Mouse (Mus musculus) urinary bladder, adult 18-20 months (tissue): ENCODE data around the gene C2cd5.
"Not testable (repeated sequence)": the region's sequence is repeated elsewhere in the genome, so short reads cannot be mapped to it uniquely, and the experiment has no call there.

Experiments
- DNase-seq, 2 experiments: peaks; one replicate each; pipeline ENCODE4 v3.0.0; 2022; ENCODE audit warnings: low spot score in 2 of 2, mixed read lengths in 2 of 2

C2cd5 gene

DNA sequence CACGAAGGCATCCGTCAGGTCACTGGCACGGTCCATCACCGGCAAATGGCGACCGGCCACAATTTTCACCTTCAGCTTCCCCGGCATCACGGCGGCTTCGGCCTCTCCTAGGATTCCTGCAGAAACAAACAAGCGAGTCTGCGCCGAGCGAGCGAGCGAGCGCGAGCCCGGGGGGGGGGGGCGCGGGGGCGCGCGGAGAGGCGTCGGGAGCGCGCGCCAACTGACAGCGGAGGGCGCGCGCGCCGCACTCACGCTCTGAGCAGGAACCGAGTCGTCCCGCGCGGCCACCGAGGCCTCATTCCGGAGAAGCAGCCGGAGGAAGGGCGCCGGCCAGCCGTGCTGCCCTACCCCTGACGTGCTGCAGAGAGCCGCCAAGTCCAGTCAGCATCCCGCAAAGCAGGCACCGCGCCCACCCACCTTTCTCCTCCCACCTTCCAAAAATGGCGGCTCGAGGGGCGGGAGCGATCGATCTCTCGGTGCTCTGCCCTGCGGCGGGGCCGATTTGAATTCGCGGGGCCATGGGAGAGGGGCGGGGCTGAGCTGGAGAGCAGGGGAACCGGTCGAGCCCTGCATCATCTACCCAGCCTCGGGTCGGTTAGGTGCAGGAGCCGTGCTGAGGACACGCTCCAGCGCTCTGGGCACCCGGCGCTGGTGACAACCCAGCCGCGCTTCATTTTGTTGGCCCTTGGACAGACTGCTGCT is at the start of gene C2cd5:
C2cd5 (minus strand) TSS at position 461 of the 702 bp plus-strand sequence.
- DNase-seq, result peak; percentile 95 to 97

- no peak for DNase-seq
Measured at GRCm38 (mm10) chr6:143148868-143149267, 48.9 kb upstream of the C2cd5 start.

DNA sequence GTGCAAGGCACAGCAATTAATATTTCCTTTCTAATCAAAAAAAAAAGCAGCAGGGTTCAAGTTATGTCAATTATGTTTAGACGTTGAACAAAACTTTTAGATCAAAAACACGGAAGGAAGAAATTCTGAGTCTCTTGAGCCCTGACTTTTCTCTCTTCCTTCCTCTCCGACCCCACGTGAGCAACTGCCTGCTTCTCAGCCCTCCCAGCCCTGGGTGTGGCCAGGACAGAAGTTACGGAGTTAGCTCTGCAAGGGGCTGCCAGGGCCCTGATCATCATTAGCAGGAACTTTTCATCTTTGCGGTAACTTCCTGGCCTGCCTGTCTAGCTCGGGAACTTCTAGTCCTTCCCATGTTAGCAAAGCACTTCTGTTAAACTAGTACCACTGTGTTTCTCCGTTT is 46.8 kb upstream of the C2cd5 start:
- no peak for DNase-seq

DNA sequence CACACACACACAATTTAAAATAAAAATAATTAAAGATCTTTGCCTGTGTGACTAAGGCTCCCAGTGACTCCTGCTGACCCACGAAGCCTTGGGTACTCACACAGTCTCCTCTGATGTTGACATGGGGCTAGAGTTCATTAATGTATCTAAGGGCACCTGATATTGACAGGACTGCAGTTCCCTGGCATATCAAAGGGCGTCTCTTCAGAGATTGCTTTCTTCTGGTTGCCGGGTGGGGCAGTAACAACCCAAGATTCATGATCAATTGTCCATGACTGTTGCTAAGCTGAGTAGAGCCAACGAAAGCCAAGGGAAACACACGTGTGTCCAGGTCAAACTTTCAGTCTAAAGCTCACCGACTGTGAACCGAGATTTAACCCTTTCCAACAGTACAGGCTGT is 45.1 kb upstream of the C2cd5 start:
- DNase-seq, result no peak

DNA sequence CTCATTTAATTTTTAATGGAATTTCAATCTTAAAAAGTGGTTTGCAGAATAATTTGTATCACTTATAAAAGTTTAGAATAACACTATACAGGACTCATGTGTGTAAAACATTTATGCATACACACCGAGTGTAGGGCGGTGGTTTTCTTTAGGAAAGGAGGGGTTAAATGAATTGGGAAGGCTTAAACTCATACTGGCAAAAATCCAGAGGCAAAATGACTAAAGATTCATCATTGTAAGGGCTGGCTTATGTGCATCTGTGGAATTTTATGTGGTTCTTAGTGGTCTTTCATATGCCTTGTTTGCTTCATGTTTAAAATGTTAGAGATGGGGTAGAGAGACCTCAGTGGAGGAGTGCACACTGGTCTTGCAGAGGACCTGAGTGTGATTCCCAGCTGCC is 44.6 kb upstream of the C2cd5 start:
- no peak for DNase-seq

DNA sequence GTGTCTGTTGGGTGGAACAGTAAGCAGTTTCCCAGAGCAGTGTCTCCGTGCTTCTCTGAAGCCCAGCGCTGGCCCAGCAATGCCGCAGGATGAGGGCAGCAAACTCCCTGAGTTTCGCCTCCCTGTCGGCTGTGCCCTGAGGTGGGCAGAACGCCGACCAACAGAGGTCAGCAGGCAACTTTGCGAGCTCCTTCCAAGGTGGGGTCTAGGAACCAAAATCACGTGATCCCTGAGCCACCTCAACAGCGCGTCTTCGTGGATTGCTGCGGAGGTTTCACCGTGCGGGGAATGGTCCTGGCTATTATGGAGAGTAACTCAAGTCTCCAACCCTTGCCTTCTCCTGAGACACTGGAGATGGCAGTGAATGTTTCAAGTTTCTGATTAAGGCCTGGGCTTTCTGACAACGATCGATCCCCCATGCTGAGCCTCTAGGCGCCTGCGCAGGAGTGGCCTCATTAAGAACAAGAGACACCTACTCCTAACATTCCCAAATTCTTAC is 43.9 kb upstream of the C2cd5 start:
- no peak for DNase-seq

GRCm38 (mm10) chr6:143143321-143143720 is 43.4 kb upstream of the C2cd5 start:
- DNase-seq, result no peak

- no peak for DNase-seq
Measured at GRCm38 (mm10) chr6:143142861-143143260, 42.9 kb upstream of the C2cd5 start.

GRCm38 (mm10) chr6:143141624-143142592 is 42.0 kb upstream of the C2cd5 start:
- not testable (repeated sequence) for DNase-seq

- DNase-seq, result no peak
Measured at GRCm38 (mm10) chr6:143140884-143141283, 40.9 kb upstream of the C2cd5 start.

- no peak for DNase-seq
Measured at GRCm38 (mm10) chr6:143139417-143139816, 39.5 kb upstream of the C2cd5 start.

DNA sequence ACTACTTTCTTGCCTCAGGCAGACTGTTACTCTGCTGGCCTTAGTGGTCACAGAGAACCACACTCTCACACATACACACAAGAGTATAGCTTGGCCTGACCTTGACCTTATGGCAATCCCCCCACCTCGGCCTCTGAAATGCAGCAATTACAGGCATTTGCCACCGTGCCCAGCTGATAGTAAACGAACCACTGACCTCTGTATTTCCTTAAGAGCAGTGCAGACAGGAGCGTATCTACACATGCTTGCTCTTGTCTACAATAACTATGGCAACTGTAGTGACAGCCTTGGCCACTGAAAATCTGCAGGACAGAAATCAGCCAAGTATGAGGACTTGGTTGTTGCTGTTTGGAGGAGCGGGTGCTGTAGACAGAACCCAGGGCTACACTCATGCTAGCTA is 37.4 kb upstream of the C2cd5 start:
- no peak for DNase-seq

- DNase-seq, result no peak
Measured at GRCm38 (mm10) chr6:143136688-143137087, 36.7 kb upstream of the C2cd5 start.

- DNase-seq, result no peak
Measured at GRCm38 (mm10) chr6:143135097-143135496, 35.2 kb upstream of the C2cd5 start.

- no peak for DNase-seq
Measured at GRCm38 (mm10) chr6:143133150-143133549, 33.2 kb upstream of the C2cd5 start.

- DNase-seq, result no peak
Measured at GRCm38 (mm10) chr6:143131895-143132652, 32.1 kb upstream of the C2cd5 start.

GRCm38 (mm10) chr6:143130411-143130810 is 30.5 kb upstream of the C2cd5 start:
- no peak for DNase-seq

DNA sequence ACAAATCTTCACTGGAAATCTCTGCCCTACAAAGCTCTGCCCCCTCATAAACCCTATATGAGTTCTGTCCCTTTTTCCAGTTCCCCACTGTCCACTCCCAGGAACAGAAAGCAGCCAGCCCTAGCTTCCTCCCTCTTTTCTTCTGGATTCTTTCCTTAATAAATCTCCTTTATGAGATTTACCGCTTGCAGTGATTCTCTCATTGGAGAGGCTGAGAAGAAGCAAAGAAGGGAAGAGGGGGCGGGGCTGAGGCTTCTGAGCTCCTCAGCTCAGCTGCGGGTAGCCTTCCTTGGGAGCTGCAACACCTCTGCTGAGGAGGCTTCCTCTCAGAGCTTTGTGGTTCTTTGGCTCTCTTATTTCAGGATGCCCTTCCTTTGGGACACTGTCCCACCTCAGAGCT is 30.0 kb upstream of the C2cd5 start:
- no peak for DNase-seq

- DNase-seq, result no peak
Measured at GRCm38 (mm10) chr6:143129466-143129865, 29.5 kb upstream of the C2cd5 start.

DNA sequence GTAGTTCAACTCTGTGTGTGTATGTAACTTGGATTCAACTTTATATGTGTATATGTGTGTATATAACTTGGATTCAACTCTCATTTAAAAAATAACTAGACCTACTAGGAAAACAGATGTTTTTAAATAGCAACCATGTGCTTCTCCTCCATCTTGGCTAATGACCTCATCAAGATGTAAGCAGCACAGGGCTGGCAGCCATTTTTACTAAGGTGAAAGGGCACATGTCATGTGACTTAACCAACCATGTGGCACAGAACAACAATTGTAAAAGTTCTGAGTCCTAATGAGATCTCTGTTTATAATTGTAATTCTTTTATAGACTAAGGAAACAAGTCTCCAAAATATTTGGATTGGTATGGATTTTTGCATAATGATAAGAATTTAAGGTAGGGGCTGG is 25.8 kb upstream of the C2cd5 start:
- no peak for DNase-seq

GRCm38 (mm10) chr6:143119325-143119724 is 19.4 kb upstream of the C2cd5 start:
- DNase-seq, result no peak

DNA sequence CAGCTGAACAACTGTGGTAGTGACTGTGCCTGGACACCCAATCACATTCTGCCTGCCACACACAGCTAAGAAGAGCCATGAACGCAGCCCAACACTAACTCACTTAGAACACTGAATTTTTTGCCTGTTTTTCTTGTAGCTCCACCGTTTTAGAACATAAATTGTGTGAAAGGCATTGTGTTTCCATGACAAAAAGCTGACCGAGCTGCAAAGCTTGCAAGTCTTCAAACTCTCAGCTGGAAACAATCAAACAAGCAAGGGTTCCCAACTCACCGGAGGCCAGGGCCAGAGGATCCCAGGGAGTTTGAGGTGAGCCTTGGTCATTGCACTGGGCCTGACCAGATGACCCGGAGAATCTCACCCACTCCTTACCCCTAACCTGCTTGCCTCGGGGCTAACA is 16.8 kb upstream of the C2cd5 start:
- DNase-seq, result no peak
